Mouse (Mus musculus) liver, embryonic 14.5 days (tissue): Measurements from ENCODE around the gene Hnrnpa2b1.

ENCODE experiments used
- CTCF ChIP-seq: IDR thresholded peaks from 2 replicates; pipeline ENCODE4 v1.5.1; 2016; ENCODE audit warnings: antibody characterized with exemption, low read depth, control low read depth
- EP300 ChIP-seq: IDR thresholded peaks from 2 replicates; pipeline ENCODE4 v1.6.1; 2016; ENCODE audit warnings: antibody characterized with exemption, low read depth

- TF ChIP-seq CTCF (no peak), EP300 (peak; percentile 91)
These were observed at the start of gene Hnrnpa2b1 for GRCm38 (mm10) chr6:51469715-51470310.
